Mouse (Mus musculus): ENCODE results near the gene Dcun1d3.

DNA sequence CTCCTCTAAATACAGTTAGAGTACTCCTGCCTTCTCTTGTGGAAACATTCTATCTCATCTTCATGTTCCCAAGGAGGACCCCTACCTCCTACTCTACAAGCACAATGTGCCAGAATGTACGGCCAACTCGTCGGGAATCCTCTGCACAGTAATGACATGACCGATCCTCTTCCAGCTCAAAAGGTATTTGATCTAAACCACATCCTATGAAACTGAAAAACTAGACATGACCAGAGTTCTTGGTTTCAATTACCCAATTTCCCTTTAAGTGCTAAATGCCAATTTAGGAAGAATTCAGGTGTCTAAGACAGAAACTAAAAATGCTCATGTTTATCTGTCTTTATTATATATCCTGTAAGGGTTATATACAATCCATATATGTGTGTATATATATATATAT is 23.9 kb downstream of the Dcun1d3 start:
- TF ChIP-seq CTCF (IDR thresholded peaks at IDR 0.05; ENCODE audit: control insufficient read depth, insufficient read depth, insufficient read length) (no peak), MAX (IDR thresholded peaks at IDR 0.05) (no peak)
